Mouse (Mus musculus): Measurements from ENCODE around the gene Pkm.
A peak's percentile ranks its signal among the peaks of the same experiment; 100 is the strongest.

Pkm gene

DNA sequence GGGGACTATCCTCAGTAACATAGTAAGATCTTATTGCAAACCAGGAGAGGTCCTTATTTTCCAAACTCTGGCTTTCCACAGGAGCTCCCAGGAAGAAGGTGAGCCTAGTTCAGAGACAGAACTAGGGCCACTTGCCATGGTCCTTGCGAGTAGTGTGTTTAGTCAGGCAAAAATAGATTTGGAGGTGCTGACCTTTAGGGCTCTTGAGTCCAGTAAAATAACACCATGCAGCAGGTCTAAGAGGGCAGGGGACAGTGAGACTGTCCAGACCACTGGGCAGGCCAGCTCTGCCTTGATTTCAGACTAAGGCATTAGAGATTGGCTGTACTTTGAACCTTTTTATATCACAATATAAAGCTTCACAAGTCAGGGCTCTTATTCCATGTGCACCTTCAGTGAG is 10.6 kb downstream of the Pkm start:
- DNase-seq: no peak

DNA sequence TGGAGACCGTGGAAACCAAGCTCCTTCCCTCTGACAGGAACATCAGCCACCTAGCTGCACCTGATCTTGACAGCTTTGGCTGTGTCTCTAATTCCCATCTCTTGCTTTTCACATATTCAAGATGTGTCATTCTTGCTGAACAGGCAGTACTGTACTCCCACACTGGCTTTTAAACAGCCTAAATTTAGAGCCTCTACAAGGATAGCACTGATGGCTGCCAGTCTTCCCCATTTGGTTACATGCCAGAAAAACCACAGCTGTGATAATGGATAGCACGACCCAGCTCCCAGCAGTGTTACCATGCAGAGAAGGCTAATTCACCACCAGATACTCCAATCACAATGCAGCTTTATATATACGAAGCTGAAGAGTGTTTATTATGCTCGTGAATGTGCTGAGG is 11.1 kb downstream of the Pkm start:
- DNase-seq: peak; percentile 84

DNA sequence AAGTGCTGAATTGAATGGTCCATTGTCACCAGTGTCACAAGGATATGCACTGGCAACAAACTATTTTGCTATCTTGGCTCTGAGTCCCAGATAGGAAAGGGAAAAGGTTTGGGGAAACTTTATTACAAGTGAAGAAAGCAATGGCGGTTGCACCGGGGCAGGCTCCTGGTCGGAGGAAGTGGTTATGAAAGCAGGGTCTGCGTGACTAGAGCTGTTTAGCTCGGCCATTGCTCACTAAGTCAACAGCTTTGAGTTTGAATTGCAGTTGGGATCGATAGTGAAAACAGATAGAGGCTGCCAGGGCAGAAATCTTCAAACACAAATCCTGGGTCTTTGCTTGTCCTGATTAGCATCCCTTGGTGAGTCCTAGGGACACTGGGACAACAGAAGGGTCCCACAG is 11.7 kb downstream of the Pkm start:
- no peak for DNase-seq

DNA sequence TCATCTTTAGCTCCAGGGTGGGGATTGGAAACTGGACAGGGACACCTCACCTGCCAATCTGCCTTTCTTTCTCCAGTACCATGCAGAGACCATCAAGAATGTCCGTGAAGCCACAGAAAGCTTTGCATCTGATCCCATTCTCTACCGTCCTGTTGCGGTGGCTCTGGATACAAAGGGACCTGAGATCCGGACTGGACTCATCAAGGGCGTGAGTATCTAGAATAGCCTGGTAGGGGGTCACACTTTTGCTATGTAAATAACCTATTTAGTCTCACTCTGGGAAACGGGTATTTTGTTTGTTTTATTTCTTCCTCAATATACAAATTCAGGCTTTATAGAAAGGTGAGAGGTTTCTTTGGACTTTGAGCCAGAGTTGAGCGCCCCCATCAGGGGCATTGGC is 12.3 kb downstream of the Pkm start:
- DNase-seq: no peak

DNA sequence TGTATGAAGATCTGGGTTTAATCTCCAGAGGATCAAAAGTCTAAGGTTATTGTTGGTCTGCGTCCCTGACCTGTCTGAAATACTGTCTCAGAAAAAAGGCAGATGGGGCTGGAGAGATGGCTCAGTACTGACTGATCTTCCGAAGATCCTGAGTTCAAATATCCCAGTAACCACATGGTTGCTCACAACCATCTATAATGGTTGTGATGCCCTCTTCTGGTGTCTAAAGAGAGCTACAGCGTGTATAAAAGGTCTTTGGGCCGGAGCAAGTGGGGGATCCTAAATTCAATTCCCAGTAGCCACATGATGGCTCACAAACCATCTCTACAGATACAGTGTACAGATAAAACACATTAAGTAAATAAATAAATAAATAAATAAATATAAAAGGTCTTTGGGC is 13.0 kb downstream of the Pkm start:
- no peak for DNase-seq

DNA sequence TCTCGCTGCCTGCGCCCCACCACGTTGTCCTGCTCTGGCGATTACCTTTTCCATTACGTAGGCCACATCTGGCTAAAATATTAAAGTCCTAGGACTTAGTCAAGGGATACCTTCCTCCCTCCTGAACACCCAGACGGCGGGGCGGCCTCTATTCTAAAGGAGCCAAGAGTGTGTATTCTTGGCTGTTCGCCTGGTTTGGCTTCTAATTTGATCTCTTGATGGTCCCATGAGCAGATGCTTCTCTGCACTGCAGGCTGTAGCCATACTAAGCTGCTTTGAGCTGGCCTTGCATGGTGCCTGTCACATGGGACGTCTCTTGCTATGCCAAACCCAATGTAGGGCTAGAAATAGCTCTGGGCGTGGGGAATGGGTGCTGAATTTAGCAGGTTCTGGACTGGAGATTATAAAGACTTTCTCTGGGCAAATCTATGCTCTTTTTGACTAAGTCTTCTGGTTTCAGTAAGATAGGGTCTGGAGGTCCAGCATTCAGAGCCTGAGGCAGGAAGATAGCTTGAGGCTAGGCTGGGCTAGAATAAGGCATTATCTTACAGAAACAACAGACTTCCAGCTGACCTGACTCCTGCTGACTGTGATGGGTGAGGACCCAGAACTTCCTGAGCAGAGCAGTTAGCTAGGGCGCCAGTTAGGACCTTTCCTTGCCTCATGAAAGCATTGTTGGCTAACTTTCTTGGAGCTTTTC is 16.2 kb downstream of the Pkm start:
- DNase-seq: no peak

DNA sequence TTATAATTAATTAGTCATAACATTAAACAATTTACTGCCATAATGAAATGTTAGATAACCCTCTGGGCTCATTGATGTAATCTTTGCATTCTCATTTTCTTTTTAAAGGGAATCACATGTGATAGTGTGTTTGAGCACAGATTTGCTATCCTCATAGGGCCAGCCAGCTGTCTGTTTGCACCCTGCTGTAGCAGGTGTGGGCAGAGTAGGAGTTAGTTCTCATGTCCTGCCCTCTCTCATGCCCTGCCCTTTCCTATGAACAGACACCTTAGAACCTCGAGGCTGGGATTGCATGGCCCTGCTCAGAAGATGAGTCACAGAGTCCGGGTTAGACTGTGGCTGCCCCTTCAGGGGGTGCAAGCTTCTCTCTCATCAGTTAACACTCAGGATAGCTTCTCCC is 17.3 kb downstream of the Pkm start:
- DNase-seq: no peak

DNA sequence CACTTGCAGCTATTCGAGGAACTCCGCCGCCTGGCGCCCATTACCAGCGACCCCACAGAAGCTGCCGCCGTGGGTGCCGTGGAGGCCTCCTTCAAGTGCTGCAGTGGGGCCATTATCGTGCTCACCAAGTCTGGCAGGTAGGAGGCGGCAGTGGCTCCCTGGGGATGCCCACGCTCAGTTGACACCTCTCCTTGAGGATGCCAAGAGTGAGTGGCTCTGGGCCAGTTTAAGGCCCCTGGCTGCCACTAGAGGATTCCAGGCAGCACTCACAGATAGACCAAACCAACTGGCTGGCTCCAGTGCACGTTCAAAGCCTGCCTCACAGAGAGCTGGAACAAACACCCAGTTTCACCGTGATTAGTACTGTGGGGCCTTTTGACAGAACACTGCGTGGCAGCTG is 19.4 kb downstream of the Pkm start:
- DNase-seq: no peak

DNA sequence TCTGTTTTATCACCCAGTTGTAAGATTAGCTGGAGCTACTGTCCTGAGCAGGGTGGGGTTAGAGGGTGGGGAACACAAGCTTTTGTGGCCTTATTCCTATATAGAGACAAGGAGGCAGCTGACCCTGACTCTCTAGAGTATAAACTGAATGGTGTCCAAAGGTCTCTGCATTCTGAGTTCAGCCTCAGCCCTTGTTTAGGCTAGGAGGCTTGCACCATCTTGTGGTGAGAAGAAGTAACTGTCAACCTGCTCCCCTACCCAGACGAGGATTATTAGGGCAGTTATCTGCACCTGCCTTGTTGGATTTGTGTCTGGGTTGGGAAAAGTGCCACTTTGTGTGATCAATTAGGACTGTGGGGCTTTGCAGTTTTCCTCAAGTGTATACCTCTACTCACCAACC is 22.1 kb downstream of the Pkm start:
- DNase-seq: no peak

DNA sequence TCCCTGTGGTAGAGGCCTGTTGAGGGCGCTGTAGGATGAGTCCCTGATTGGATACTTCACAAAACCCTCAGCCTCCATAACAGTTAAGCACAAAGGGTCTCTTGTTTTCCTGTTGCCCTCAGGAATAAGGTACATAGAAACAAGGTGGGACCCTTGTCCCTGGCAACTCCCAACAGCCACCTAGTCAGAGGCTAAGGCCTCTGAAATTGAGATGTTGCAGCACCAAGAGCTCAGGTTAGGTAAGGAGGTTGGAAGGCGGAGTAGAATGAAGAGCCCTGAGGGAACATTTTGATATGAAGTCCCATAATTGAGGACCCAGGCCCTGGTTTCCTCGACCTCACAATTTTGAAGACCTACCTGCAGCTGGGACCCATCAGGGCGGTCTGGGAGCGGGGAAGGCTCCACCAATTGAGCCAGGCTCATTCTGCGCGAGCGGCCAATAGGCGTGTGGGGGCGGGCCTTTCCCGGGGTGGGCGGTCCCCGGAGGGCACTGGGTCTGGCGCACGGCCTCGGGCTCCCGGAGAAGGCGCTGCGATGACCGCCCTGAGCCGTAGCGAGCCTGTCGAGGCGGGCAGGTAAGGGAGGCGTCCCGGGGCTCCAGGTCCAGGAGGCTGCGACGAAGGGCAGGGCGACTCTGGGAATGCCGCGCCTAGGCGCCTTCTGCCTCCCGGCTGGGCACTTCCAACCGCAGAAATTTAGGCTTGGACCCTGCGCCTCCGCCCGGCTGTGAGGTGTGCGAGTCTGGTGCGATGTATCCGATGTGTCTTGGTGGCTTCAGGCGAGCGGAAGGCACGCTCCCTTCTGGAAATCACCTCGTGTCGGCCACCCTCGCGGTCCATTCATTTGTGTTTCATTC is 23.7 kb downstream of the Pkm start, which contains the start of gene Gramd2:
Gene Gramd2, plus strand, starts transcription at position 467 of the 856 bp plus-strand sequence.
- peak; percentile 67 for DNase-seq

DNA sequence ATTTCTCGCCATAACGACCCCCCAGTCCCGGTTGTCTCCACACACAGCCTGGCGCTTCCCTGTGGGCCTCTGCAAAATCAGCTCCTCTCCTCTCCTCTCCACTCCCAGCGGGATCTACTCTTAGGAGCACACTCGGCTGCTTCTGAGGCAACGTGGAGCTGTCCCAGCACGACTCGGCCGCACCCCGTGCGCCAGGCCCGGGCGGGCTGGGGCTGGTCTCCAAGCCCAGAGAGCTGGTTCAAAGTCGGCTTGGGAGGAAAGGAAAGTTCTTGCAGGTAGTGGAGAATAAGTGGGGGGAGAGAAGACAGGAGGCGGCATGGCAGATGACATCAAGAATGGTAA is 24.3 kb downstream of the Pkm start:
- DNase-seq: no peak

DNA sequence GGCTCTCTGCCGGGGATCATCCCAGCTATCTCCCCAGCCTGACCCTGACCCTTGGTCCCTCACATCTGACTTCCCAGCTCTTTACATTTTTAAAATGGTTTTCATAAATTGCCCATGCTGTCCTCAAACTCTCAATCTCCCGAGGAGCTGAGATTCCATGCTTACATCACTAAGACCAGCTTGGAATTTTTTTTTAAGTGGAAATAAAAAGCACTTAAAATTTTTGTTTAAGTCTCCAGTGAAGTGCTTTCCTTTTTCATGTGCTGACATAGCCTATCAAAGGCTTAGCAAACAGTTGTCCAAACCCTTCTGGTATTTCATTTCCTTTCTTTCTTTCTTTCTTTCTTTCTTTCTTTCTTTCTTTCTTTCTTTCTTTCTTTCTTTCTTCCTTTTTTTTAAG is 27.9 kb downstream of the Pkm start:
- DNase-seq: no peak

DNA sequence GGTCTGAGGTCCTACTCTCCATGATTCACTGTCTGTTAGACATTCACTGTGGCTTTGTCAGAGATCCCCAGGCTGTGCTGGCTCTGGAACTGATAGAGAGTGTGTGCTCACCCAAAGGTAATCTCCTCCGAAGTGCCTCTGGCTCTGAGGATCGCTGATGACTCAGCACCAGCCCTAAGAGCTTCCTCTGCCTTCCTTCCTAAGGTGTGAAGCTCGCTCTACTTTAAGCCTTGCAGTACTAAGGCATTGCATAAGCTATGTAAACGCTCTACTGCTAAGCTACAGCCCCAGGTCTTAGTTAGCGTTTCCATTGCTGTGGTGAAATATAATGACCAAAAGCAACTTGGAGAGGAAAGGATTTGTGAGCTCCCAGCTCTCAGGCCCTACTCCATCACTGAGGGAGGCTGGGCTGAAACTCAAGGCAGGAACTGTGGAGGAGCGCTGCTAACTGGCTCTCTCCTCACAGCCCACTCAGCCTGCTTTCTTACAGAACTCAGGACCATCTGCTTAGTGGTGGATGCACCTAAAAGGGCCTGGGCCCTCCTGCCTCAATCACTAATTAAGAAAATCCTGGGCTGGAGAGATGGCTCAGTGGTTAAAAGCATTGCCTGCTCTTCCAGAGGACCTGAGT is 31.4 kb downstream of the Pkm start:
- DNase-seq: no peak

DNA sequence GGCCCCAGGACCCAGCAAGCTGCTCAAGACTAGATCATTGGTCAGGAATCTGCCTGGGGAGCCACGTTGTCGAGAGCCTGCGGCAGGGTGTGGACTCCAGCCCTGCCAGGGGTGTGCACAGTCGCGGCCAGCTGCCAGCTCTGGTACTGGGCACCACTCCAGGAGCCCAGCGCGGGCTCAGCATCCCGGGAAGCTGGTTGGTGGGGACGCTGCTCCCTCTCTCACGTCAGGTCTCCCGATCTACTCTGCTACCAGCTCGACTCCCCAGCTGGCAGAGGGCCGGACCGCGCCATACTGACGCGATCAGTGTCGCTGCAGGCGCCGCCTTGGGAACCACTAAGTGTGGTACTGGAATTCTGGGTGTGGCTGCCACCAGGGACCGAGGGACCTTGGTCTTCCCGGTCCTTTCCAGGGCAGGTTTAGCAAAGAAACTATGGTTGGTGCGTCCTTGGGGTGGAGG is 35.5 kb downstream of the Pkm start:
- DNase-seq: peak; percentile 88

DNA sequence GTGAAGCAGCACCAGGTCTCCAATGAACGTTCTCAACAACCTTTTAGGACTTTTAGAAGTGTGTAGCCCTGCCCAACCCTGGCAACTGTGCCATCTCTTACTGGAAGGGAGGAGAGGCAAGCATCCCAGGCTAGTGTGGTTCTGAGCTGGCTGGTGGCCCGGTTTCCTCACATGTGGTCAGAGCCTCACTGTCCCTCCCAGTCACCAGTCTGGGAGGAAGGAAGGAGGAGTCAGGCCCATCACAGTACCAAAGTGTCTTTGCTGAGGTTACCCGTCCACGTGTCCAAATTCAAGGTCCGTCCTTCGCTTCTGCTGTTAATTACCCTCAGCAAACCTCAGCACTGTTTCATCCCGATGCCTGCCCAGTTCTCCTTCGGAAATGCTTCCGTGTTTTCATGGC is 36.0 kb downstream of the Pkm start:
- peak; percentile 69 for DNase-seq

DNA sequence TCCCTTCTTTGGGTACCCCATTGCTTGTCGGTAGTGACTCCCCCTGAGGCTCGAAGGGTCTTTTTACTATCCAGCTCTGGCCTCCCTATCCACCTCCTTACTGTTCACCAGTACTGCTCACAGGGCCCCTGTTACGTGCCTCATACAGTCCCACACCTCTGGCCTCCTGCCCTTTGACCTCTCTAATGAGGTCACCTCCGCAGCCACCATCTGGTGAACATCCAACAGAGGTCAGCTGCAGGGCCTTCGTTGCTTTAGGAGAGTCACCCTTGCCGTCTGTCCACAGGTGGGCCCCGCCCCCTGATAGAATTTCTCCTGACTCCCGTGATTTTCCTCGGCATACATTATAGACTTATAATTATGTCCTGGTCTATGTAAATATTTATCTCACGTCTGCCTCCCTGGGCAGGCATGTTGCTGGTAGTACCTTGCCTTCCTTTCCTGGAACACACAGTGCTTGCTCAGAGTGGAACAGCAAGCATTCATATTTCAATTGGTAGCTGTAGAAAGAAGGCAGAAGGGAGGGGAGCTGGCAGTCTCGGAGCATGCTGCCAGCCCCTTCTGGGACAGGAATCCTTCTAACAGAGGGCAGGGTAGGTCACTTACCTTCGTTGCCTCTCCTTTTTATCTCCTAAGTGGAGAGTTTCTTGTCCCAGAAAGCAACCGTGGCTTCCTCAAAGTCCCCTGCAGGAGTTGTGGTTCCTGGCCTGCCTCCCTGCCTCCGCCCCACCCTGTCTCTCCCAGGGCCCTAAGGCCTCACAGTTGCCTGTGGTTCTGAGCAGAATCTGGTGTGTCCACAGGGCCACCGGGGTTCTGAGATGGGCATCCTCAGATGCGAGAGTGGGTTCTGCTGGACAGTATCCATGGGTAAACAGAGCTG is 38.6 kb downstream of the Pkm start:
- DNase-seq: no peak

DNA sequence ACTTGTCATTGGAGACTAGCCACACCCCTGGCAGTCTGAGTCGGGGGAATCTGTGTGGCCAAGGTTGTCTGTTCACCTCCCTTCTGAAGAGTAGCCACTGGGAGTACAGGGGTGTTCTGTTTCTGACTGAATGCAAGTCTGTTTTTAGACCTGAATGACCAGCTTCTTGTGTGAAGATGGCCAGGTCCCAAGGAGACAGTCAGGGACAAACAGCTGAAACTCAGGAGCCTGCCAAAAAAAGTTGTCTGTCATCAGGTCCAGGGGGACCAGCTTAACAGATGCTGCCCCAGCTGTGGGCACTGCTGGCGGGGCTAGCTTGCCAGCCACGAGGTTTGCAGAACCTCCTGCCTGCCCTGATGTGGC is 39.3 kb downstream of the Pkm start:
- DNase-seq: no peak

DNA sequence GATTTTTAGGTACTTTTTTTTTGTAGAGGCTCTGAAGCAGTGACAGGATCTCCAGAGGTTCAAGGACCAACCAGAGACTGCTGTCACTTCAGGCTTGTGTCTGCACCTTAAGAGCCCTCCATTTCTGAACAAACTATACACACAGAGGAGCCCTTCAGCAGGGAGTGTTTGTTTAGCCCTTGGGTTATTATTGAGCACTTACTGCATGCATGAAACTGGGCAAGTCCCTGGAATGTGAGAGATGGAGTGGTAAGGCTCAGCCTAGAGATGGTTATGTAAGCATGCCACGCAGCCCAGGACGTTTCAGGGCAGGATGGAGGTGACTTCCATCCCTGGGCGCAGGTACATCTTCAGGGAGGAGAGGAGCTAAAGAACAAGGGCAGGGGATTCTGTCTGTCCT is 40.2 kb downstream of the Pkm start:
- no peak for DNase-seq

DNA sequence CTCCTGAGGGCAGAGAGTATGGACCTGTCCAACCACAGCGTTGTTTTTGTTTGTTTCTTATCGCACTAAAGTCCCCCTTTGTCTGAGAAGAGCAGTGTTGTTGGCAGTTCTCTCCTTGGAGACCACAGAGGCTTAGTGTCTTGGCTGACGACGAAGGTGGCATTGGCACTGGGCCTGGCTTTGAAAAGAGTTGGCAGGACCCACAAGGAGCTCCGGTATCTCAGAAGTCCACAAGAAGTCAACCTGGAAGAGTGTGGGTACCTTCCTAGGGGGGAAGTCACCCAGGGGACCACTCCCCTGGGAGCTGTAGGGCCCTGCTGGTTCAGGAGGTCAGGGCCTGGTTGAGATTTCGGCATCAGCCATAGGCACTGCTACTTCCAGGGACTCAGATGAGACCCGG is 44.9 kb downstream of the Pkm start:
- DNase-seq: no peak

DNA sequence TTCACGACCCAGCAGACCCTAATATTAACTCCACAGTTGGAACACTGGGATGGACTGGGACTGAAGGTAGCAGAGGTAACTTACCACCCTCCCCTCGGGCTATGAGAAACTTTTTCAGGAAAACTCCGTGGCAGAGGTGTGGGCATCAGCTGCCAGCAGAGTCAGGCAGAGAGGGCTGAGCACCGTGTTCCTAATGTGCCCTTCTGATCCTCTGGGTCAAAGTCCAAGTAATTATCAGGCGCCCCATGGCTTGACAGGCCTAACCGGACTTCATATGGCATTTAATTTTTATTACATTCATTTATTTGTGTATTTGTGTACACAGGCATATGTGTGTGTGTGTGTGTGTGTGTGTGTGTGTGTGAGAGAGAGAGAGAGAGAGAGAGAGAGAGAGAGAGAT is 46.9 kb downstream of the Pkm start:
- DNase-seq: no peak

DNA sequence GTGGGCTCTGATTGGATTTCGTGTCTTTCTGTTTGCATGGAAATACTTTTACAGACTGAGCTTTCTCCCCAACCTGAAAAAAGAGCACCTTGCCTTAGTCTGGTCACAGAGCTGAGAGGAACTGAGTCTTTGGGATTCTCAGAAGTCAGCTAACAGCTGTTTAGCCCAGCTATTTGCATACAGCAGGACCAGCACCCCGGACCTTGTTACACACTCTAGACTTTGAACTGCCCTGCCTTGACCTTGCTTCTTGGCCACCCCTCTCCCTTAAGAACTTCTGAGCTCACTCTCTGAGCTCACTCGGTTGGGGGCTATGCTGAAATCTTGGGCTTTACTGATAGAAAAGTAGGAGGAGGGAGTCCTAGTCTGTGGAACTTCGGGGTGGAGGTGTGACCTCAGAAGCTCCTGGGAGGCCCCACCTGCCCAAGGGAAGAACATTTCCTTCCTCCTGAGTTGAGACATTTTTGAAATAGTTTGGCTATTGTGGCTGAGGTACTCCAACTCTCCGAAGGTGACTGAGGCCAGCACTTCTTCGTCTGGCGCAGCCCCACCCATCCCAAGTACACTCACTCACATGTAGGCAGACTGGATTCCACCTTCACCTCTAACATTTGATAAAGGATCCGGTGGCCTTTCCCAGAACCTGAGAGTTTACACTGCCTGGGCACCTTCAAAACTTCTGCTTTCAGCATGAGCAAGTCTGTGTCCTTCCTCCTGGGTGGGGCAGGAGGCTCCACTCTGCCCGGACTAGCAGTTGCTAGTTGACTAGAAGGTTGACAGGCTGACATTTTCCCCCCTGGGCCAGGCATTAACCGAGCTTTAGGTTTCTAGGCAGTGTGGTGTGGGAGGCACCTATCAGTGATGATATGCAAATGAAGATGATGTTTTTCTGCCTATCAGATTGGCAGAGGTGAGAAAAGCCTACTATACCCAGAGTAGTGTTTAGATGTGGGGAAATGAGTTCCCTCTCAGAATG is 51.0 kb downstream of the Pkm start:
- DNase-seq: no peak

DNA sequence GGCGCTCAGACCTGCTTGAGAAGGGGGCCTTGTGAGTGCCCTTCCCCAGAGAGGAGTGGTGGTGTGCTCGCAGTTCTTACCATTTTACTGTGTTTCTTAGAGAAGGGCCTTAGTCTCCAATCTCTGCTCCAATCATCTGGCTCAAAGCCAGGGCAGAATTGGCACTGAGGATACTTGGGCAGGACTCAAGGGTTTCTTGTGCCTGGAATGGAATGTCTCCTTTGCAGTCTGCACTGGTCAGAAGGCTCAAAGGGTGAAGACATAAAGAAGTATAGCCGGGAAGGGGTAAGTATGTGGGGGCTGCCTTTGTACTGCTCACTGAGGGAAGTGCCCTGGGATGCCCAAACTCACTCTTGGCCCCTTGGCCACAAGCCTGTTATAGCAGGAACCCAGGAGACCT is 53.1 kb downstream of the Pkm start:
- DNase-seq: no peak
